Mouse (Mus musculus) heart, adult 2 months (tissue): ENCODE measurements around the gene Gm5862. TPM values are rescaled to one million over a fixed set of nuclear protein-coding genes. Genes with fewer than 3 reads are reported as not detected.
A peak's percentile ranks its signal among the peaks of the same experiment; 100 is the strongest.
"Not testable (repeated sequence)": the region's sequence is repeated elsewhere in the genome, so short reads cannot be mapped to it uniquely, and the experiment has no call there.

Experiments
- DNase-seq, 2 experiments: peaks; one replicate each; pipeline ENCODE4 v3.0.0; 2021
- H3K27ac ChIP-seq: fragments of 200-600 bp; 2 replicates; pipeline ENCODE4 v1.8.1; 2022
- H3K27me3 ChIP-seq: fragments of 200-500 bp; 2 replicates; pipeline ENCODE4 v1.6.1; 2012; ENCODE audit warnings: mild to moderate bottlenecking, low read length, inconsistent platforms, mixed read lengths; ENCODE audit not compliant: control insufficient read depth, insufficient read depth
- H3K36me3 ChIP-seq: fragments of 200-500 bp; 2 replicates; pipeline ENCODE4 v1.6.1; 2012; ENCODE audit warnings: low read length, inconsistent platforms; ENCODE audit not compliant: control insufficient read depth, insufficient read depth
- H3K4me1 ChIP-seq: fragments of 200-500 bp; 2 replicates; pipeline ENCODE4 v1.6.1; 2011; ENCODE audit warnings: low read length; ENCODE audit not compliant: control insufficient read depth, insufficient read depth
- H3K4me3 ChIP-seq: fragments of 200-600 bp; 2 replicates; pipeline ENCODE4 v1.8.1; 2022
- H3K79me2 ChIP-seq: fragments of 200-500 bp; replicated peaks from 2 replicates; pipeline ENCODE4 v1.6.1; 2012; ENCODE audit warnings: mild to moderate bottlenecking, inconsistent platforms, low read length, moderate library complexity, mixed read lengths; ENCODE audit not compliant: control insufficient read depth, insufficient read depth
- H3K9ac ChIP-seq: fragments of 200-500 bp; 2 replicates; pipeline ENCODE4 v1.6.1; 2012; ENCODE audit warnings: low read depth, mild to moderate bottlenecking, control low read depth, inconsistent platforms, low read length, mixed read lengths
- CTCF ChIP-seq: fragments of 200-600 bp; IDR thresholded peaks from 2 replicates; pipeline ENCODE4 v1.8.1; 2022; ENCODE audit warnings: antibody characterized with exemption, mild to moderate bottlenecking, moderate library complexity
- EP300 ChIP-seq: fragments of 200-500 bp; IDR thresholded peaks from 2 replicates; pipeline ENCODE4 v1.6.1; 2011; ENCODE audit warnings: low read depth, low read length, control low read depth; ENCODE audit not compliant: insufficient read depth
- POLR2A ChIP-seq: fragments of 200-500 bp; IDR thresholded peaks from 2 replicates; pipeline ENCODE4 v1.6.1; 2011; ENCODE audit warnings: mild to moderate bottlenecking, low read depth, low read length, control low read depth; ENCODE audit not compliant: insufficient read depth
- WGBS: fragments of 180-500 bp; shearing (Covaris S2); methylation state at CpG from one replicate; pipeline ENCODE4 v1.1.7; 2018; 5-methylcytosine and 5-hydroxymethylcytosine counted together
- intact Hi-C: fragments of 180-260 bp; cut with DNase I; formaldehyde crosslinking; loops from one replicate; pipeline ENCODE4 v1.15.1; 2025
- long read RNA-seq: library from polyadenylated mRNA; stranded (forward); transcript quantifications from one replicate; pipeline ENCODE4 v2.0.0, GENCODE M21; 2021
- polyA plus RNA-seq: library from polyadenylated mRNA; depleted of rRNA; stranded (reverse); fragments of >200 nt; gene quantifications from 2 replicates; pipeline ENCODE4 v1.2.3, GENCODE M21; 2012; rRNA removed
- total RNA-seq, 2 experiments: library from RNA; stranded (reverse); gene quantifications; 2 replicates each; pipeline ENCODE4 v1.2.3; 2021

The Gm5862 gene
- total RNA-seq (not detected), polyA plus RNA-seq (not detected in 2 replicates)
- long read RNA-seq, result 0 reads

DNA sequence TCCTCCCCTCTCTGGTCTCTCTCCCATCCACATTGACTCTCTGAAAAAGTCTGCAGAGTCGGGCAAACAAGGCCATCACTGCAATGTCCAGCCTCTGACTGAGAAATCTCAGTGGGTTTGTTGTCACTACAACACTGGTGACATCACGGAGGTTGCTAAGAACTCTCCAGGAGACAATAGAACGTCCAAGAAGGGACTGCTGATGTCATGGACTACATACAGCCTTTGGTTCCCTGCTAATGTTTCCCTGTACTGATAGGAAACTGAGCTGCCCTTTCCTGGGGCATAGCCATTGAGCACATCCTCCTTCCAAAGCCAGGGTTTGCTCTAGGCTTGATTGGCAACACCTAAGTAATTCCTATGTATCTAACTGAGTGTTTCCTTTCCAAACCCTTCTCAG is at the start of gene Gm5862:
Gene Gm5862, minus strand, starts transcription at position 101 of the 400 bp plus-strand sequence.
- H3K4me1 ChIP-seq, DNase-seq, H3K27me3 ChIP-seq, H3K79me2 ChIP-seq, H3K36me3 ChIP-seq, H3K9ac ChIP-seq, intact Hi-C loops, H3K4me3 ChIP-seq, H3K27ac ChIP-seq: not testable (repeated sequence)
- no CpG with 5 or more reads among the region's 3 CpGs for WGBS

DNA sequence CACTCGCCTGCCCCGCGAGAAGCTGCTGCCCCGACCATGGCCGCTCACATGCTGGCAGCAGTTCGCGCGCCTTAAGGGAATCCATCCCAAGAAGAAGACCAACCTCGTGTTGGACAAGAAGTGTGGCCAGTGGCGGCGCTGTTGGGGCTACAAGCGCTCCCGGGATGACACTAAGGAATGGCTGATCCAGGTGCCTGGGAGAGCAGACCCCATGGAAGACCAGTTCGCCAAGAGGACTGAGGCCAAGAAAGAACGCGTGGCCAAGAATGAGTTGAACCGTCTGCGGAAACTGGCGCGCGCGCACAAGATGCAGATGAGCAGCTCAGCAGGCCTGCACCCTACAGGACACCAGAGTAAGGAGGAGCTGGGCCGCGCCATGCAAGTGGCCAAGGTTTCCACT is 48.0 kb upstream of the Gm5862 start:
- Histone ChIP-seq H3K36me3 (no peaks in the 10 kb centered on the region), H3K27ac (no peak overlapping the region), H3K4me3 (no peak overlapping the region), H3K4me1 (no peaks in the 10 kb centered on the region), H3K9ac (no peak overlapping the region), H3K27me3 (no peaks in the 10 kb centered on the region), H3K79me2 (no peaks in the 10 kb centered on the region)
- no peak for TF ChIP-seq POLR2A
- TF ChIP-seq CTCF, result no peak
- no peak for TF ChIP-seq EP300
- intact Hi-C loops, result no loop called here
- 83% methylated on average over 24 of the region's 24 CpGs for WGBS
- DNase-seq, result no peak

DNA sequence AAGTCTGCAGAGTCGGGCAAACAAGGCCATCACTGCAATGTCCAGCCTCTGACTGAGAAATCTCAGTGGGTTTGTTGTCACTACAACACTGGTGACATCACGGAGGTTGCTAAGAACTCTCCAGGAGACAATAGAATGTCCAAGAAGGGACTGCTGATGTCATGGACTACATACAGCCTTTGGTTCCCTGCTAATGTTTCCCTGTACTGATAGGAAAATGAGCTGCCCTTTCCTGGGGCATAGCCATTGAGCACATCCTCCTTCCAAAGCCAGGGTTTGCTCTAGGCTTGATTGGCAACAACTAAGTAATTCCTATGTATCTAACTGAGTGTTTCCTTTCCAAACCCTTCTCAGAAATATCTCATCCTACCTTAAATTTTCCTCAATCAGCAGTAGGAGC is 35.8 kb upstream of the Gm5862 start, which contains the start of gene Gm7347:
Gene Gm7347, minus strand, starts transcription at position 101 of the 400 bp plus-strand sequence.
- H3K36me3 ChIP-seq, H3K4me3 ChIP-seq, H3K4me1 ChIP-seq, H3K79me2 ChIP-seq, H3K27ac ChIP-seq, intact Hi-C loops, DNase-seq, H3K27me3 ChIP-seq, H3K9ac ChIP-seq: not testable (repeated sequence)
- no CpG with 5 or more reads among the region's 2 CpGs for WGBS

DNA sequence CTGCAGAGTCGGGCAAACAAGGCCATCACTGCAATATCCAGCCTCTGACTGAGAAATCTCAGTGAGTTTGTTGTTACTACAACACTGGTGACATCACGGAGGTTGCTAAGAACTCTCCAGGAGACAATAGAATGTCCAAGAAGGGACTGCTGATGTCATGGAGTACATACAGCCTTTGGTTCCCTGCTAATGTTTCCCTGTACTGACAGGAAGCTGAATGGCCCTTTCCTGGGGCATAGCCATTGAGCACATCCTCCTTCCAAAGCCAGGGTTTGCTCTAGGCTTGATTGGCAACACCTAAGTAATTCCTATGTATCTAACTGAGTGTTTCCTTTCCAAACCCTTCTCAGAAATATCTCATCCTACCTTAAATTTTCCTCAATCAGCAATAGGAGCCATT is 16.7 kb upstream of the Gm5862 start, which contains the start of gene Speer4a:
Gene Speer4a, minus strand, starts transcription at position 101 of the 400 bp plus-strand sequence.
- WGBS, result 60% methylated on average over 2 of the region's 2 CpGs
- H3K9ac ChIP-seq, intact Hi-C loops, DNase-seq, H3K4me3 ChIP-seq, H3K36me3 ChIP-seq, H3K27ac ChIP-seq, H3K79me2 ChIP-seq, H3K27me3 ChIP-seq, H3K4me1 ChIP-seq: not testable (repeated sequence)

DNA sequence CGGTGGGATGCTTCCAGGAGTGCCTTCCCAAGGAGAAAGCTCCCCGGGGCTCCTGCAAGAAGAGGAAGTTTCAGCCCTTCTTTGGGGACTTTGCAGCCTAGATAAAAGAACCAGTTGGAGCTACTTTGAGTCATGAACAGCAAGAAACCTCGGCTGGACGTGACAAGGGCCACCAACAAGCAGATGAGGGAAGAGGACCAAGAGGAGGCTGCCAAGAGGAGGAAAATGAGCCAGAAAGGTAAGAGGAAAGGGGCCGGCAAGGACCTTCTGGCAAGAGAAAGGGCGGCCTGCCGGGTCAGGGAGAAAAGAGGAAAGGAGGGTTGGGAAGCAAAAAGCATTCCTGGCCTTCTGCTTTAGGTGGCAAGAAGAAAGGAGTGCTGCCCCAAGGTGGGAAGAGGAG is 15.0 kb downstream of the Gm5862 start:
- H3K4me3 ChIP-seq, H3K79me2 ChIP-seq, H3K36me3 ChIP-seq, intact Hi-C loops, H3K27me3 ChIP-seq, H3K9ac ChIP-seq, H3K4me1 ChIP-seq, DNase-seq, H3K27ac ChIP-seq: not testable (repeated sequence)
- WGBS, result 50% methylated on average over 7 of the region's 7 CpGs

DNA sequence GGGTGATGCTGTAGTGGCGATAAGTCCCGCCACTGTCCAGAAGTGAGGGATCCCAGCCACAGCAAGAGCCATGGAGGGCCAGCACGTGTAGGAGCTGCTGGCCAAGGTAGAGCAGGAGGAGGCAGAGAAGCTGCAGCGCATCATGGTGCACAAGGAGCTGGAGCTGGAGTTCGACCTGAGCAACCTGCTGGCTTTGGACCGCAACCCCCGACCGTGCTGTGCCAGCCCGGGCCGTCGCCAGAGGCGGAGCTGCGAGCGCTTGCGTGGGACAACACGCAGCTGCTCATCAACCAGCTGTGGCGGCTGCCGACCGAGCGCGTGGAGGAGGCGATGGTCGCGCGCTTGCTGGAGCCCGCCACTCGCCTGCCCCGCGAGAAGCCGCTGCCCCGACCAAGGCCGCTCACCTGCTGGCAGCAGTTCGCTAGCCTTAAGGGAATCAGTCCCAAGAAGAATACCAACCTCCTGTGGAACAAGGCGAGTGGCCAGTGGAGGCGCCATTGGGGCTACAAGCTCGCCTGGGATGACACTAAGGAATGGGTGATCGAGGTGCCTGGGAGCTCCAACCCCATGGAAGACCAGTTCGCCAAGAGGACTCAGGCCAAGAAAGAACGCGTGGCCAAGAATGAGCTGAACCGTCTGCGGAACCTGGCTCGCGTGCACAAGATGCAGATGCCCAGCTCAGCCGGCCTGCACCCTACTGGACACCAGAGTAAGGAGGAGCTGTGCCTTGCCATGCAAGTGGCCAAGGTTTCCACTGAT is 15.6 kb downstream of the Gm5862 start:
- intact Hi-C loops, H3K4me3 ChIP-seq, H3K27ac ChIP-seq, H3K36me3 ChIP-seq, H3K4me1 ChIP-seq, H3K79me2 ChIP-seq, H3K27me3 ChIP-seq, H3K9ac ChIP-seq: not testable (repeated sequence)
- 19% methylated on average over 45 of the region's 45 CpGs for WGBS
- peak; percentile 2 to 17 for DNase-seq

DNA sequence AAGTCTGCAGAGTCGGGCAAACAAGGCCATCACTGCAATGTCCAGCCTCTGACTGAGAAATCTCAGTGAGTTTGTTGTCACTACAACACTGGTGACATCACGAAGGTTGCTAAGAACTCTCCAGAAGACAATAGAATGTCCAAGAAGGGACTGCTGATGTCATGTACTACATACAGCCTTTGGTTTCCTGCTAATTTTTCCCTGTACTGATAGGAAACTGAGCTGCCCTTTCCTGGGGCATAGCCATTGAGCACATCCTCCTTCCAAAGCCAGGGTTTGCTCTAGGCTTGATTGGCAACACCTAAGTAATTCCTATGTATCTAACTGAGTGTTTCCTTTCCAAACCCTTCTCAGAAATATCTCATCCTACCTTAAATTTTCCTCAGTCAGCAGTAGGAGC is 18.0 kb downstream of the Gm5862 start, which contains the start of gene Gm1979:
Gene Gm1979, minus strand, starts transcription at position 101 of the 400 bp plus-strand sequence.
- H3K27me3 ChIP-seq, H3K27ac ChIP-seq, H3K4me1 ChIP-seq, H3K4me3 ChIP-seq, H3K36me3 ChIP-seq, intact Hi-C loops, H3K79me2 ChIP-seq, H3K9ac ChIP-seq, DNase-seq: not testable (repeated sequence)
- WGBS, result 60% methylated on average over 1 of the region's 2 CpGs

DNA sequence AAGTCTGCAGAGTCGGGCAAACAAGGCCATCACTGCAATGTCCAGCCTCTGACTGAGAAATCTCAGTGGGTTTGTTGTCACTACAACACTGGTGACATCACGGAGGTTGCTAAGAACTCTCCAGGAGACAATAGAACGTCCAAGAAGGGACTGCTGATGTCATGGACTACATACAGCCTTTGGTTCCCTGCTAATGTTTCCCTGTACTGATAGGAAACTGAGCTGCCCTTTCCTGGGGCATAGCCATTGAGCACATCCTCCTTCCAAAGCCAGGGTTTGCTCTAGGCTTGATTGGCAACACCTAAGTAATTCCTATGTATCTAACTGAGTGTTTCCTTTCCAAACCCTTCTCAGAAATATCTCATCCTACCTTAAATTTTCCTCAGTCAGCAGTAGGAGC is 34.2 kb downstream of the Gm5862 start, which contains the start of gene Gm21698:
Gene Gm21698, minus strand, starts transcription at position 101 of the 400 bp plus-strand sequence.
- intact Hi-C loops, DNase-seq, H3K79me2 ChIP-seq, H3K9ac ChIP-seq, H3K4me3 ChIP-seq, H3K4me1 ChIP-seq, H3K27ac ChIP-seq, H3K36me3 ChIP-seq, H3K27me3 ChIP-seq: not testable (repeated sequence)
- no CpG with 5 or more reads among the region's 3 CpGs for WGBS

DNA sequence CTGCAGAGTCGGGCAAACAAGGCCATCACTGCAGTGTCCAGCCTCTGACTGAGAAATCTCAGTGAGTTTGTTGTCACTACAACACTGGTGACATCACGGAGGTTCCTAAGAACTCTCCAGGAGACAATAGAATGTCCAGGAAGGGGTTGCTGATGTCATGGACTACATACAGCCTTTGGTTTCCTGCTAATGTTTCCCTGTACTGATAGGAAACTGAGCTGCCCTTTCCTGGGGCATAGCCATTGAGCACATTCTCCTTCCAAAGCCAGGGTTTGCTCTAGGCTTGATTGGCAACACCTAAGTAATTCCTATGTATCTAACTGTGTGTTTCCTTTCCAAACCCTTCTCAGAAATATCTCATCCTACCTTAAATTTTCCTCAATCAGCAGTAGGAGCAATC is 50.2 kb downstream of the Gm5862 start, which contains the start of gene Gm21680:
Gene Gm21680, minus strand, starts transcription at position 101 of the 400 bp plus-strand sequence.
- H3K27ac ChIP-seq, H3K79me2 ChIP-seq, H3K4me1 ChIP-seq, intact Hi-C loops, DNase-seq, H3K27me3 ChIP-seq, H3K36me3 ChIP-seq, H3K9ac ChIP-seq, H3K4me3 ChIP-seq: not testable (repeated sequence)
- WGBS, result no CpG with 5 or more reads among the region's 2 CpGs
